Mouse (Mus musculus): Measurements from ENCODE around the gene Tex2. TPM values are rescaled to one million over a fixed set of nuclear protein-coding genes. Genes with fewer than 3 reads are reported as not detected.

The Tex2 gene
- total and polyA plus RNA-seq, 3 experiments: 1.6 to 20.0 (median 7.7) TPM

GRCm38 (mm10) chr11:106503425-106503717 lies 109.9 kb downstream of the Tex2 start:
- no peak for ATAC-seq (ENCODE audit: extremely low read depth, insufficient number of reproducible peaks, low FRiP score, poor library complexity, severe bottlenecking)
- H3K4me1 ChIP-seq (ENCODE audit: insufficient read depth, low read depth, low read length): peaks cover 52% of the 10 kb centered on the region

GRCm38 (mm10) chr11:106502631-106503424 lies 110.4 kb downstream of the Tex2 start:
- H3K27me3 ChIP-seq (ENCODE audit: insufficient read depth, low read length): no peaks in the 10 kb centered on the region
- DNase-seq (ENCODE audit: low spot score) (no peak), ATAC-seq (ENCODE audit: extremely low read depth, insufficient number of reproducible peaks, low FRiP score, poor library complexity, severe bottlenecking) (no peak)
- H3K4me3 ChIP-seq (ENCODE audit: low read depth, low read length): no peak overlapping the region
- peaks cover 54% of the 10 kb centered on the region for H3K4me1 ChIP-seq (ENCODE audit: insufficient read depth, low read depth, low read length)
- H3K9me3 ChIP-seq (replicated peaks): peaks cover 7% of the 10 kb centered on the region
- TF ChIP-seq GATA2 (IDR thresholded peaks at IDR 0.05; ENCODE audit: borderline replicate concordance, low read depth, low read length) (no peak), CTCF (IDR thresholded peaks at IDR 0.05; ENCODE audit: low read depth, low read length) (no peak), TAL1 (conservative IDR thresholded peaks at IDR 0.05; ENCODE audit: low read depth, low read length) (no peak), POLR2AphosphoS5 (IDR thresholded peaks at IDR 0.05; ENCODE audit: insufficient replicate concordance, low read depth, low read length) (peak; percentile 94), GATA1 (IDR thresholded peaks at IDR 0.05; ENCODE audit: borderline replicate concordance, low read length) (no peak)
- peaks cover 31% of the 10 kb centered on the region for H3K36me3 ChIP-seq (replicated peaks)

More at GRCm38 (mm10) chr11:106503425-106503717, 109.9 kb downstream of the Tex2 start:
- Histone ChIP-seq H3K36me3 (replicated peaks) (peaks cover 30% of the 10 kb centered on the region), H3K27me3 (ENCODE audit: insufficient read depth, low read length) (no peaks in the 10 kb centered on the region), H3K4me3 (ENCODE audit: low read depth, low read length) (no peak overlapping the region), H3K9me3 (replicated peaks) (peaks cover 9% of the 10 kb centered on the region)
- no peak for DNase-seq (ENCODE audit: low spot score)
- TF ChIP-seq POLR2AphosphoS5 (IDR thresholded peaks at IDR 0.05; ENCODE audit: insufficient replicate concordance, low read depth, low read length) (0 out of 2 replicates have a peak, but pooled peaks have one; percentile 71), GATA2 (IDR thresholded peaks at IDR 0.05; ENCODE audit: borderline replicate concordance, low read depth, low read length) (no peak), GATA1 (IDR thresholded peaks at IDR 0.05; ENCODE audit: borderline replicate concordance, low read length) (no peak)

DNA sequence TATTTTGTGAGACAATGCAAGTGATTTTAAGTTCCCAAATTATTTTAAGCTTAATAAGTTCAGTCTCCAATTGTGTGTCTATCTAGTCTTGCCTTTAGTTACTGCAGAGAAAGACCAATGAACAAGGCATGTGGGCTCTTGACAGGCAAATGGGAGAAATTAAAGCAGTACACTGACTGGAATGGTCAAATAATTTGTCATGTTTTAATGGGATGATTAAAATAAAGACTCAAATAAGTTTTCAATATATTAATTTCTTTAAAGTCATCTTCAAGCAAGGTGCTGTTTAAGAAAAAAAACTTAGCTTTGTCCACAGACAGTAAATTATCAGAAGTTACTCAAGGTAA lies 111.1 kb downstream of the Tex2 start:
- Histone ChIP-seq H3K27me3 (ENCODE audit: insufficient read depth, low read length) (no peaks in the 10 kb centered on the region), H3K4me3 (ENCODE audit: low read depth, low read length) (no peak overlapping the region; the same call in 1 of the 2 replicates), H3K9me3 (replicated peaks) (no peaks in the 10 kb centered on the region), H3K36me3 (replicated peaks) (peaks cover 31% of the 10 kb centered on the region), H3K4me1 (ENCODE audit: insufficient read depth, low read depth, low read length) (peaks cover 48% of the 10 kb centered on the region)
- DNase-seq (ENCODE audit: low spot score): no peak
- TF ChIP-seq GATA1 (IDR thresholded peaks at IDR 0.05; ENCODE audit: borderline replicate concordance, low read length) (no peak), GATA2 (IDR thresholded peaks at IDR 0.05; ENCODE audit: borderline replicate concordance, low read depth, low read length) (no peak), POLR2AphosphoS5 (IDR thresholded peaks at IDR 0.05; ENCODE audit: insufficient replicate concordance, low read depth, low read length) (no peak), CTCF (IDR thresholded peaks at IDR 0.05; ENCODE audit: low read depth, low read length) (no peak)
- ATAC-seq (ENCODE audit: extremely low read depth, insufficient number of reproducible peaks, low FRiP score, poor library complexity, severe bottlenecking): no peak

DNA sequence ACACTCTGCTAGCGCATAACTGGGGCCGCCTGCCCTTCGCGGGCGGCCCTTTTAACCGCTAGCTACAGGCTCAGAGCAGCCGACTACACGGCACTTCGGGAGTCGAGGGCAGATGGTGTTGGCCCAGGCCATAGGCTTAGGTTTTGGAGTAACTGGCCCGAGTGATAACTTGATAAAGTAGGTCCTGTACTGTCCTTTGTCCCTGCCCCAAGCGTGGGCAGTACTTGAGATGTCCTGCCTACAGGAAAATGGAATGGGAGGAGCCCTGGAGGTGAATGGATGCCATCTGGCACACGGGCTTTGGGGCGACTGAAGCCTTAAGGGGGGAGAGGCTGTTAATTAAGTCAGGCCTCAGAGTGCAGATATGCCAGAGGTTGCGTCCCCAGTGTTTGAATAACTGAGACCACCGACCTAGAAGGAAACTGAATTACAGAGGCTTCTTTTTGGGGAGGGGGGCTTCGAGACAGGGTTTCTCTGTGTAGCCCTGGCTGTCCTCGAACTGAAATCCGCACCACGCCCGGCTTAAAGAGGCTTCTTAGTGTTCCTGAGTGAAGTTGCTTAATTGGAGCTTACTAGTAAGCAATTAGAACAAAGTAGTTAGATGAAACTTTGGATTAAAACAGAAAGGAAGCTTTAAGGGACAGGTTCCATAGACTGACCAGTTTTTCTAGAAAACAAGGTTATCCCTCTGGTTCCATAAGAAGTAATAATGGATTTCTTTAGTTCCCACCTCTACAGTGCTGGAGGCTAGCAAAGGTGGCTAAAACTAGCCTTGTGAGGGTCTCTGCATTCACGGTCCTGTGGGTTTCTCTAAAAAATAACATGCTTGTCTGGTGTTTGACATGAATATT lies 111.7 kb downstream of the Tex2 start:
- peaks cover 48% of the 10 kb centered on the region for H3K4me1 ChIP-seq (ENCODE audit: insufficient read depth, low read depth, low read length)
- DNase-seq (ENCODE audit: low spot score): peak; percentile 41

DNA sequence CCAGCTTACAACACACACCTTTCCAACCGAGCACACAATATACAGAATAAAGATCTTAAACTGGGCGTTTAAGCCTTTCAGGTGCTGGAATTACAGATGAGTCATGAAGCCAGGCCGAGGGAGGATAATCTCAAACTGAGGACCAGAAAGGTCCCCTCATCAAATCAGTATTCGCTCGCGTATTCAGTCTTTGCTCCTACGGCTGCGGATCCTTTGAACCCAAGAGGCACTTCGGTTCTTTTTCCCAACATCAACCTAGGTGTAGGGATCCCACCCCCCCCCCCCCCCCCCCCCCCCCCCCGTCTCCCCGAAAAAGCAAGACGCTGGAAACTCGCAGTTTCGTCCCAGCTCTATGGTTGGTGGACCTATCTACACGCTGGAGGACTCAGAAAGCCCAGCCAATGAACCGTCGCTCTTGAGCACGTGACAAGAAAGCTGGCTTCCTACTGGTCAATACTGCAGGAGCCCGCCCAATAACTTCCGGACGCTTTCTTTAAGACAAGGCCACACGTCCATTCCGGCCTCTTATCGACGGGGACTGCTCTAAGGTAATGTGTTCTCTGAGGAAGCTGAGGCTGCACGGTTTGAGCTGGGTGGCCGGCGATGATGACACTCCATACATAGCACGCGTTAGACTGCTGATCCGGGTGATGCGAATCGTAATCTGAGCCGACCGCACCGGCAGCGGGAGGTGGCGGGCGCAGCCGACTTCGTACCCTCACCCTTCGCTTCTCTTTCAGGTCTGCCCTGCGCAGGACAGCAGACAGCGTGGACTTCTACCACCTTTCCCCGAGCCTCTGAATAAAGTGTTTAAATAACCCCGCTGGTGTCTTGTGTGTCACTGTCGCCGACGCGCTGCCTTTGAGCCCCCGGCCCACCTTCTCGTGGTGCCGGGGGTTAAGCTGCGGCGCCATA lies 112.6 kb downstream of the Tex2 start:
- Histone ChIP-seq H3K4me1 (ENCODE audit: insufficient read depth, low read depth, low read length) (peaks cover 53% of the 10 kb centered on the region), H3K9me3 (replicated peaks) (no peaks in the 10 kb centered on the region), H3K36me3 (replicated peaks) (peaks cover 26% of the 10 kb centered on the region), H3K4me3 (ENCODE audit: low read depth, low read length) (peak overlapping the region; percentile 98), H3K27me3 (ENCODE audit: insufficient read depth, low read length) (no peaks in the 10 kb centered on the region)
- ATAC-seq (ENCODE audit: extremely low read depth, insufficient number of reproducible peaks, low FRiP score, poor library complexity, severe bottlenecking): peak; percentile 99
- peak; percentile 90 for DNase-seq (ENCODE audit: low spot score)
- TF ChIP-seq POLR2AphosphoS5 (IDR thresholded peaks at IDR 0.05; ENCODE audit: insufficient replicate concordance, low read depth, low read length): peak; percentile 98
- no peak for TF ChIP-seq GATA1 (IDR thresholded peaks at IDR 0.05; ENCODE audit: borderline replicate concordance, low read length)

More for the DNA sequence above, 111.7 kb downstream of the Tex2 start:
- no peaks in the 10 kb centered on the region for H3K27me3 ChIP-seq (ENCODE audit: insufficient read depth, low read length)
- peak overlapping the region; percentile 98 for H3K4me3 ChIP-seq (ENCODE audit: low read depth, low read length)
- peaks cover 26% of the 10 kb centered on the region for H3K36me3 ChIP-seq (replicated peaks)
- no peak; the same call in 1 of the 2 replicates for TF ChIP-seq POLR2AphosphoS5 (IDR thresholded peaks at IDR 0.05; ENCODE audit: insufficient replicate concordance, low read depth, low read length)
- TF ChIP-seq GATA2 (IDR thresholded peaks at IDR 0.05; ENCODE audit: borderline replicate concordance, low read depth, low read length): no peak
- TF ChIP-seq GATA1 (IDR thresholded peaks at IDR 0.05; ENCODE audit: borderline replicate concordance, low read length): no peak
- ATAC-seq (ENCODE audit: extremely low read depth, insufficient number of reproducible peaks, low FRiP score, poor library complexity, severe bottlenecking): no peak
- no peaks in the 10 kb centered on the region for H3K9me3 ChIP-seq (replicated peaks)

Data from G1E (cell line).